Mouse (Mus musculus) ES-E14 (cell line): ENCODE measurements around the gene Otoa. TPM values are rescaled to one million over a fixed set of nuclear protein-coding genes. Genes with fewer than 3 reads are reported as not detected.

Source experiments
- DNase-seq: peaks from one replicate; pipeline ENCODE4 v3.0.0-alpha.2; 2013; ENCODE audit warnings: low read depth, low spot score
- H3K27ac ChIP-seq: 2 replicates; pipeline ENCODE4 v1.5.1; 2012; ENCODE audit warnings: low read depth, mild to moderate bottlenecking, low read length, moderate library complexity, mixed read lengths; ENCODE audit not compliant: poor library complexity, insufficient read depth, severe bottlenecking
- H3K36me3 ChIP-seq: 2 replicates; pipeline ENCODE4 v1.6.1; 2012; ENCODE audit warnings: mild to moderate bottlenecking, low read length, moderate library complexity, mixed read lengths; ENCODE audit not compliant: control insufficient read depth, poor library complexity, insufficient read depth, severe bottlenecking
- H3K4me1 ChIP-seq, 2 experiments: fragments of 150-350 bp in 1 of 2; sonication (generic) in 1 of 2; 2 replicates each; pipeline ENCODE4 v1.6.1; 2012; ENCODE audit warnings: low read length in 2 of 2, mild to moderate bottlenecking in 1 of 2, mixed read lengths in 1 of 2; ENCODE audit not compliant: control insufficient read depth in 2 of 2, insufficient read depth in 2 of 2, poor library complexity in 1 of 2
- H3K4me3 ChIP-seq, 2 experiments: fragments of 150-350 bp in 1 of 2; sonication (generic) in 1 of 2; 2 replicates each; pipeline ENCODE4 v1.5.1; 2012; ENCODE audit warnings: low read length in 2 of 2, low read depth in 1 of 2, mild to moderate bottlenecking in 1 of 2, mixed read lengths in 1 of 2; ENCODE audit not compliant: insufficient read depth in 1 of 2, poor library complexity in 1 of 2, severe bottlenecking in 1 of 2
- H3K9ac ChIP-seq: 2 replicates; pipeline ENCODE4 v1.6.1; 2012; ENCODE audit warnings: low read depth, mild to moderate bottlenecking, low read length, mixed read lengths; ENCODE audit not compliant: poor library complexity, insufficient read depth, severe bottlenecking
- H3K9me3 ChIP-seq: fragments of 150-350 bp; sonication (generic); 2 replicates; pipeline ENCODE4 v1.6.1; 2012; ENCODE audit warnings: low read depth, mild to moderate bottlenecking, low read length; ENCODE audit not compliant: control insufficient read depth, insufficient read depth
- CHD2 ChIP-seq: IDR thresholded peaks from 2 replicates; pipeline ENCODE4 v1.6.1; 2014; ENCODE audit warnings: mild to moderate bottlenecking, low read depth, low read length, inconsistent platforms
- HCFC1 ChIP-seq: IDR thresholded peaks from 2 replicates; pipeline ENCODE4 v1.6.1; 2012; ENCODE audit warnings: low read length, inconsistent platforms, borderline replicate concordance; ENCODE audit not compliant: insufficient read depth
- MAFK ChIP-seq: IDR thresholded peaks from 2 replicates; pipeline ENCODE4 v1.6.1; 2014; ENCODE audit warnings: mild to moderate bottlenecking, low read depth, low read length, inconsistent platforms; ENCODE audit not compliant: insufficient read depth
- ZC3H11A ChIP-seq: IDR thresholded peaks from 2 replicates; pipeline ENCODE4 v1.6.1; 2012; ENCODE audit warnings: low read depth, mild to moderate bottlenecking, inconsistent platforms, low read length, borderline replicate concordance
- ZNF384 ChIP-seq: IDR thresholded peaks from 2 replicates; pipeline ENCODE4 v1.6.1; 2012; ENCODE audit warnings: low read depth, low read length, inconsistent platforms
- in situ Hi-C, 2 experiments: fragments of 600-800 bp; cut with MboI; formaldehyde crosslinking; loops; one replicate each; pipeline ENCODE4 v1.15.1; 2025; ENCODE audit warnings: low sequenced_read_pairs in 2 of 2, inconsistent platforms in 1 of 2; ENCODE audit not compliant: unreplicated experiment in 2 of 2
- total RNA-seq: library from RNA; depleted of rRNA; stranded (reverse); fragments of 300-350 nt; gene quantifications from 2 replicates; pipeline ENCODE4 v1.2.3, GENCODE M21; 2012

Gene Otoa
- total RNA-seq, 1 experiment, result 0.22 TPM

GRCm38 (mm10) chr7:121040595-121040994, 40.9 kb upstream of the Otoa start:
- Histone ChIP-seq H3K4me1 (no peaks in the 10 kb centered on the region), H3K36me3 (no peaks in the 10 kb centered on the region), H3K27ac (no peak overlapping the region), H3K4me3 (no peak overlapping the region), H3K9me3 (no peaks in the 10 kb centered on the region), H3K9ac (no peak overlapping the region)
- DNase-seq, result no peak
- TF ChIP-seq ZNF384 (no peak), MAFK (no peak), ZC3H11A (no peak), HCFC1 (no peak), CHD2 (no peak)
- in situ Hi-C loops, result no loop called here

- Histone ChIP-seq H3K9me3 (no peaks in the 10 kb centered on the region), H3K36me3 (no peaks in the 10 kb centered on the region), H3K9ac (no peak overlapping the region), H3K4me1 (no peaks in the 10 kb centered on the region), H3K27ac (no peak overlapping the region), H3K4me3 (no peak overlapping the region)
- TF ChIP-seq ZC3H11A, result no peak
- no peak for TF ChIP-seq CHD2
- no peak for TF ChIP-seq MAFK
- no peak for TF ChIP-seq HCFC1
- no peak for TF ChIP-seq ZNF384
- in situ Hi-C loops, result no loop called here
- no peak for DNase-seq
Measured at GRCm38 (mm10) chr7:121041989-121042388, 39.5 kb upstream of the Otoa start.

DNA sequence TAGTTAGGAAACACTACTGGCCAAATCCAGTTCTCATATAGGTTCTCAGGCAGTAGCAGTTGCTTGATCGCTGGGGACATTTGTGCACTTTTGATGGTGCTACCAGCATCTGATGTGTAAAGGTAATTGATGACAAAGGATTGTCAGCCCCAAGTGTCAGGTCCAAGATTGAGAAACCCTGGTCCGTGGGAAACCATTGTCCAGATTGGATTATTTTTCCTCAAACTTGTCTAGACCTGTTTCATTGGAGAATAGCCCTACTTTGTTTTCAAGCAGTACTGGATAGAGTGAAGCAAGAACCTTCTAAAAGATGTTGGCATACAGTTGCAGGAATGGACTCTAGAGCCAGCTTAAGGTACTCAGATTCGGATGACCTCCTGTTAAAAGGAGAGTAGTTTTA, 38.4 kb upstream of the Otoa start:
- Histone ChIP-seq H3K4me3 (no peak overlapping the region), H3K9me3 (no peaks in the 10 kb centered on the region), H3K27ac (no peak overlapping the region), H3K4me1 (no peaks in the 10 kb centered on the region), H3K9ac (no peak overlapping the region), H3K36me3 (no peaks in the 10 kb centered on the region)
- no peak for TF ChIP-seq CHD2
- no peak for TF ChIP-seq HCFC1
- no peak for TF ChIP-seq ZC3H11A
- no peak for TF ChIP-seq MAFK
- no peak for TF ChIP-seq ZNF384
- in situ Hi-C loops, result no loop called here
- DNase-seq, result no peak

DNA sequence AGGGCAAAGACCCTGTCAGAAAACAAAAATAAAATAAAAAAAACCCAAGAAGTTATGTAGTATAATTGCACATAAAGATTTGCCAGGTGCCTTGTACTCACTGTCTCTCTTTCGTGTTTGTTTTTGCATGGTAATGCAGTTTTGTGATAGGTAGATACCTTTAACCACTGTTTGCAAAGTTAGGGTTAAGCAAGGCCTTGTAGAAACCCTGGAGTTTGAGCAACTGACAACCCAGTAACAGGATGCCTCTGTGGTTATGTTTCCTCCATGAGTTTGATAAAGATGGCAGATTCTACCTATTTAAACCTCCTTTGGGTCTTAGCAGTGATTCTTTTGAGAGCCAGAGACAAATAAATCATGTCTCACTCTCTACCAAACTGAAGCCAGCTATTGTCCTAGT, 37.9 kb upstream of the Otoa start:
- TF ChIP-seq ZC3H11A, result no peak
- no peak for TF ChIP-seq ZNF384
- no peak for TF ChIP-seq HCFC1
- no peak for TF ChIP-seq MAFK
- no peak for TF ChIP-seq CHD2
- DNase-seq, result no peak
- H3K9ac ChIP-seq, result no peak overlapping the region
- no peaks in the 10 kb centered on the region for H3K4me1 ChIP-seq
- no peak overlapping the region for H3K4me3 ChIP-seq
- H3K27ac ChIP-seq, result no peak overlapping the region
- H3K36me3 ChIP-seq, result no peaks in the 10 kb centered on the region
- no peaks in the 10 kb centered on the region for H3K9me3 ChIP-seq
- in situ Hi-C loops, result no loop called here

GRCm38 (mm10) chr7:121044251-121044650, 37.2 kb upstream of the Otoa start:
- Histone ChIP-seq H3K36me3 (no peaks in the 10 kb centered on the region), H3K27ac (no peak overlapping the region), H3K9ac (no peak overlapping the region), H3K4me3 (no peak overlapping the region), H3K9me3 (no peaks in the 10 kb centered on the region), H3K4me1 (no peaks in the 10 kb centered on the region)
- no peak for DNase-seq
- in situ Hi-C loops, result no loop called here
- TF ChIP-seq CHD2 (no peak), HCFC1 (no peak), MAFK (no peak)
